Comparison of ENCODE assay signal across 8 mouse cellular contexts in genomic region chr13:100659864-100660456, GRCm38 (mm10). TPM values are rescaled to one million over a fixed set of nuclear protein-coding genes. Genes with fewer than 3 reads are reported as not detected.
DNase-seq lines count a peak whose midpoint lies in the region; ATAC-seq and TF ChIP-seq lines count a peak whose summit lies in the region.

No protein-coding gene starts in this region.

- TF ChIP-seq CTCF in midbrain, postnatal 0 days (IDR thresholded peaks at IDR 0.05): peak; percentile 95
- TF ChIP-seq CTCF in stomach, postnatal 0 days (IDR thresholded peaks at IDR 0.05; ENCODE audit: low read depth): peak; percentile 96

- no peaks in the 10 kb centered on the region for H3K9me3 ChIP-seq in forebrain, embryonic 13.5 days (replicated peaks)
- no peaks in the 10 kb centered on the region for H3K9me3 ChIP-seq in intestine, embryonic 15.5 days
- no peaks in the 10 kb centered on the region for H3K9me3 ChIP-seq in midbrain, postnatal 0 days (ENCODE audit: low read length)
- H3K9me3 ChIP-seq in stomach, postnatal 0 days (ENCODE audit: control insufficient read depth, low read length): no peaks in the 10 kb centered on the region

- no peaks in the 10 kb centered on the region for H3K4me1 ChIP-seq in forebrain, embryonic 13.5 days
- H3K4me1 ChIP-seq in intestine, embryonic 15.5 days (replicated peaks): no peaks in the 10 kb centered on the region
- H3K4me1 ChIP-seq in midbrain, postnatal 0 days (ENCODE audit: insufficient read depth, low read length): no peaks in the 10 kb centered on the region
- H3K4me1 ChIP-seq in stomach, postnatal 0 days (replicated peaks; ENCODE audit: control insufficient read depth, insufficient read depth): no peaks in the 10 kb centered on the region

- H3K4me3 ChIP-seq in forebrain, embryonic 13.5 days: no peak overlapping the region
- H3K4me3 ChIP-seq in intestine, embryonic 15.5 days (replicated peaks): no peak overlapping the region
- no peak overlapping the region for H3K4me3 ChIP-seq in midbrain, postnatal 0 days (ENCODE audit: low read depth, low read length)
- no peak overlapping the region for H3K4me3 ChIP-seq in stomach, postnatal 0 days (ENCODE audit: low read depth, low read length)

- peaks cover 29% of the 10 kb centered on the region for H3K36me3 ChIP-seq in forebrain, embryonic 13.5 days (ENCODE audit: poor library complexity, severe bottlenecking)
- no peaks in the 10 kb centered on the region for H3K36me3 ChIP-seq in intestine, embryonic 15.5 days
- peaks cover 7% of the 10 kb centered on the region; the same call in 1 of the 2 replicates for H3K36me3 ChIP-seq in midbrain, postnatal 0 days (ENCODE audit: insufficient read depth, low read length)
- H3K36me3 ChIP-seq in stomach, postnatal 0 days (ENCODE audit: control insufficient read depth, insufficient read depth, low read length): no peaks in the 10 kb centered on the region

- H3K27me3 ChIP-seq in forebrain, embryonic 13.5 days: no peaks in the 10 kb centered on the region
- no peaks in the 10 kb centered on the region for H3K27me3 ChIP-seq in intestine, embryonic 15.5 days (replicated peaks)
- no peaks in the 10 kb centered on the region for H3K27me3 ChIP-seq in midbrain, postnatal 0 days (ENCODE audit: insufficient read depth, low read length)
- H3K27me3 ChIP-seq in stomach, postnatal 0 days (ENCODE audit: control insufficient read depth, insufficient read depth, low read length): no peaks in the 10 kb centered on the region

- WGBS in forebrain, embryonic 13.5 days: 51% methylated on average over 4 of the region's 4 CpGs
- WGBS in intestine, embryonic 15.5 days: 43% methylated on average over 4 of the region's 4 CpGs
- WGBS in midbrain, postnatal 0 days: 46% methylated on average over 4 of the region's 4 CpGs
- WGBS in stomach, postnatal 0 days: 42% methylated on average over 4 of the region's 4 CpGs

- no peak overlapping the region for H3K27ac ChIP-seq in forebrain, embryonic 13.5 days
- H3K27ac ChIP-seq in intestine, embryonic 15.5 days: no peak overlapping the region
- H3K27ac ChIP-seq in midbrain, postnatal 0 days (ENCODE audit: low read depth, low read length): no peak overlapping the region
- no peak overlapping the region for H3K27ac ChIP-seq in stomach, postnatal 0 days (replicated peaks)

- H3K4me2 ChIP-seq in forebrain, embryonic 13.5 days: no peak overlapping the region
- no peak overlapping the region for H3K4me2 ChIP-seq in intestine, embryonic 15.5 days (replicated peaks)
- H3K4me2 ChIP-seq in midbrain, postnatal 0 days (ENCODE audit: low read depth, low read length, poor library complexity, severe bottlenecking): no peak overlapping the region
- H3K4me2 ChIP-seq in stomach, postnatal 0 days (replicated peaks; ENCODE audit: low read depth): no peak overlapping the region

- no peak overlapping the region for H3K9ac ChIP-seq in forebrain, embryonic 13.5 days
- no peak overlapping the region for H3K9ac ChIP-seq in intestine, embryonic 15.5 days
- H3K9ac ChIP-seq in midbrain, postnatal 0 days (replicated peaks; ENCODE audit: low read length, poor library complexity, severe bottlenecking): no peak overlapping the region
- H3K9ac ChIP-seq in stomach, postnatal 0 days (ENCODE audit: low read length): no peak overlapping the region

- peak; percentile 58; the same call in 1 of the 2 replicates for ATAC-seq in forebrain, embryonic 13.5 days
- ATAC-seq in intestine, embryonic 15.5 days: peak; percentile 55
- ATAC-seq in midbrain, postnatal 0 days (ENCODE audit: low FRiP score): no peak
- ATAC-seq in stomach, postnatal 0 days (ENCODE audit: low FRiP score, low TSS enrichment): no peak; the same call in 1 of the 2 replicates

- DNase-seq in urinary bladder, postnatal 14 days (ENCODE audit: low spot score): peak; percentile 60
- no peak for DNase-seq in urinary bladder, adult 2 months (ENCODE audit: low spot score)
- peak; percentile 63 for DNase-seq in c-Kit-positive CD71-positive TER-119-negative erythroid progenitor cells, embryonic 14.5 days (ENCODE audit: low read depth)
- DNase-seq in liver: peak; percentile 75
- peak; percentile 72 for DNase-seq in midbrain, postnatal 0 days (ENCODE audit: low spot score)
- DNase-seq in stomach, postnatal 0 days (ENCODE audit: low spot score): peak; percentile 74

- TF ChIP-seq EP300 in stomach, postnatal 0 days (optimal IDR thresholded peaks at IDR 0.05): no peak

RNA-seq across cellular contexts. Expression of gene Taf9, which starts 8.6 kb away (rescaled TPM):
- polyA plus RNA-seq in urinary bladder, adult 2 months (2012; rRNA removed): 8.3 and 8.7 TPM in 2 replicates
- 19.2 and 24.7 TPM in 2 replicates for polyA plus RNA-seq in forebrain, embryonic 13.5 days (2015; fragmentation: Nextera tagmentation; extraction: Ambion mirVana)
- polyA plus RNA-seq in intestine, embryonic 15.5 days (2015; fragmentation: Nextera tagmentation; extraction: Ambion mirVana): 5.7 and 9.1 TPM in 2 replicates
- 41.5 and 58.3 TPM in 2 replicates for total RNA-seq in midbrain, postnatal 0 days (2014; rRNA removed)
- polyA plus RNA-seq in midbrain, postnatal 0 days (2015; fragmentation: Nextera tagmentation; extraction: Ambion mirVana): 45.9 and 51.3 TPM in 2 replicates
- 9.6 and 10.9 TPM in 2 replicates for polyA plus RNA-seq in stomach, postnatal 0 days (2015; fragmentation: Nextera tagmentation; extraction: Ambion mirVana)

RNA-seq across cellular contexts. Expression of gene Rad17, which starts 9.1 kb away (rescaled TPM):
- 13.9 and 14.5 TPM in 2 replicates for polyA plus RNA-seq in urinary bladder, adult 2 months (2012; rRNA removed)
- polyA plus RNA-seq in forebrain, embryonic 13.5 days (2015; fragmentation: Nextera tagmentation; extraction: Ambion mirVana): 23.0 and 24.4 TPM in 2 replicates
- 17.1 and 19.3 TPM in 2 replicates for polyA plus RNA-seq in intestine, embryonic 15.5 days (2015; fragmentation: Nextera tagmentation; extraction: Ambion mirVana)
- total RNA-seq in midbrain, postnatal 0 days (2014; rRNA removed): 13.5 and 17.7 TPM in 2 replicates
- 12.3 and 14.0 TPM in 2 replicates for polyA plus RNA-seq in midbrain, postnatal 0 days (2015; fragmentation: Nextera tagmentation; extraction: Ambion mirVana)
- 11.7 and 13.0 TPM in 2 replicates for polyA plus RNA-seq in stomach, postnatal 0 days (2015; fragmentation: Nextera tagmentation; extraction: Ambion mirVana)

RNA-seq across cellular contexts. Expression of gene Ak6, which starts 9.2 kb away (rescaled TPM):
- polyA plus RNA-seq in urinary bladder, adult 2 months (2012; rRNA removed): 122 and 135 TPM in 2 replicates
- polyA plus RNA-seq in forebrain, embryonic 13.5 days (2015; fragmentation: Nextera tagmentation; extraction: Ambion mirVana): 368 and 379 TPM in 2 replicates
- 258 and 271 TPM in 2 replicates for polyA plus RNA-seq in intestine, embryonic 15.5 days (2015; fragmentation: Nextera tagmentation; extraction: Ambion mirVana)
- total RNA-seq in midbrain, postnatal 0 days (2014; rRNA removed): 136 and 141 TPM in 2 replicates
- 317 and 334 TPM in 2 replicates for polyA plus RNA-seq in midbrain, postnatal 0 days (2015; fragmentation: Nextera tagmentation; extraction: Ambion mirVana)
- polyA plus RNA-seq in stomach, postnatal 0 days (2015; fragmentation: Nextera tagmentation; extraction: Ambion mirVana): 163 and 164 TPM in 2 replicates

RNA-seq across cellular contexts. Expression of gene Ccdc125, which starts 9.6 kb away (rescaled TPM):
- polyA plus RNA-seq in urinary bladder, adult 2 months (2012; rRNA removed): 8.8 and 9.1 TPM in 2 replicates
- polyA plus RNA-seq in forebrain, embryonic 13.5 days (2015; fragmentation: Nextera tagmentation; extraction: Ambion mirVana): 1.9 and 2.3 TPM in 2 replicates
- 6.9 and 7.3 TPM in 2 replicates for polyA plus RNA-seq in intestine, embryonic 15.5 days (2015; fragmentation: Nextera tagmentation; extraction: Ambion mirVana)
- 1.7 and 1.8 TPM in 2 replicates for total RNA-seq in midbrain, postnatal 0 days (2014; rRNA removed)
- polyA plus RNA-seq in midbrain, postnatal 0 days (2015; fragmentation: Nextera tagmentation; extraction: Ambion mirVana): 0.81 and 0.86 TPM in 2 replicates
- polyA plus RNA-seq in stomach, postnatal 0 days (2015; fragmentation: Nextera tagmentation; extraction: Ambion mirVana): 4.9 and 5.1 TPM in 2 replicates

RNA-seq across cellular contexts. Expression of gene Marveld2, which starts 43.2 kb away (rescaled TPM):
- polyA plus RNA-seq in urinary bladder, adult 2 months (2012; rRNA removed): 13.9 and 14.9 TPM in 2 replicates
- polyA plus RNA-seq in forebrain, embryonic 13.5 days (2015; fragmentation: Nextera tagmentation; extraction: Ambion mirVana): 1.1 TPM in 2 replicates
- 27.3 and 27.4 TPM in 2 replicates for polyA plus RNA-seq in intestine, embryonic 15.5 days (2015; fragmentation: Nextera tagmentation; extraction: Ambion mirVana)
- 1.4 and 3.4 TPM in 2 replicates for total RNA-seq in midbrain, postnatal 0 days (2014; rRNA removed)
- polyA plus RNA-seq in midbrain, postnatal 0 days (2015; fragmentation: Nextera tagmentation; extraction: Ambion mirVana): 2.1 and 2.3 TPM in 2 replicates
- 11.3 and 11.5 TPM in 2 replicates for polyA plus RNA-seq in stomach, postnatal 0 days (2015; fragmentation: Nextera tagmentation; extraction: Ambion mirVana)

Comparison
In these comparisons a context has a peak if more than half of its experiments do, and no peak if none do; other contexts are left out.
1. ATAC-seq: peak in forebrain, embryonic 13.5 days (single experiment) and intestine, embryonic 15.5 days (single experiment); none in midbrain, postnatal 0 days (single experiment) and stomach, postnatal 0 days (single experiment).